14 mouse cellular contexts compared by ENCODE assay signal in the genomic region with DNA sequence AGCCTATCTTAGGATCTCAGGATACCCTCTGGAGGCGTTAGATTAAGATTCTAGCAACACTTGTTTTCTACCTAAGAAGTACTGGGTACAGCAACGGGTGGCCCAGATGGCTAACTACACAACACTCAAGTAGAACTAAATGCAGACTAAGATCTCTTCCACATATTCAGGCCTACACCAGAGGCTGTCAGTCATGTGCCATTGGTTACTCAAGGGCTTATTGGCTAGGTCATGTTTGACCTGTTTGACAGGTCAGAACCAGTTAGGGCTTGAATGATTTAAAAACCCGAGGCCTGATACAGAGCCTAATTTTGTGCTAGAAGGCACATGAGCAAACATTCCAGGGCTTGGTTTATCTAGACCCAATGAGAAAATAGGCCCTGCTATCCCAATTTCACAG. TPM values are rescaled to one million over a fixed set of nuclear protein-coding genes. Genes with fewer than 3 reads are reported as not detected.
DNase-seq lines count a peak whose midpoint lies in the region; ATAC-seq lines count a peak whose summit lies in the region.
"Had no signal": no experiment of that assay in that cellular context is flagged by ENCODE, and none has a peak within 500 bp of the region (broad histone marks: within the 10 kb centered on the region; RNA-seq: fewer than 3 reads in every experiment).

No protein-coding gene starts in this region.

- H3K36me3 ChIP-seq in hindbrain, embryonic 12.5 days: peaks cover 6% of the 10 kb centered on the region; the same call in 1 of the 2 replicates
- H3K36me3 ChIP-seq in hindbrain, embryonic 11.5 days (ENCODE audit: control insufficient read depth, insufficient read depth, low read length): no peaks in the 10 kb centered on the region
- no peaks in the 10 kb centered on the region for H3K36me3 ChIP-seq in midbrain, embryonic 13.5 days
- peaks cover 57% of the 10 kb centered on the region for H3K36me3 ChIP-seq in midbrain, embryonic 10.5 days
- no peaks in the 10 kb centered on the region for H3K36me3 ChIP-seq in midbrain, embryonic 15.5 days (replicated peaks)
- no peaks in the 10 kb centered on the region for H3K36me3 ChIP-seq in stomach, embryonic 16.5 days (ENCODE audit: control insufficient read depth, insufficient read depth, low read length)
- H3K36me3 ChIP-seq: kidney, embryonic 15.5 days had no signal

- no peaks in the 10 kb centered on the region for H3K27me3 ChIP-seq in hindbrain, embryonic 12.5 days
- no peaks in the 10 kb centered on the region for H3K27me3 ChIP-seq in hindbrain, embryonic 11.5 days (ENCODE audit: control insufficient read depth, insufficient read depth, low read length)
- 0 out of 2 replicates have a peak, but pooled peaks cover 6% of the 10 kb centered on the region for H3K27me3 ChIP-seq in midbrain, embryonic 13.5 days
- H3K27me3 ChIP-seq in midbrain, embryonic 10.5 days (ENCODE audit: low read depth, poor library complexity, severe bottlenecking): no peaks in the 10 kb centered on the region
- H3K27me3 ChIP-seq in midbrain, embryonic 15.5 days (replicated peaks): no peaks in the 10 kb centered on the region
- H3K27me3 ChIP-seq in stomach, embryonic 16.5 days (ENCODE audit: control insufficient read depth, insufficient read depth, low read length): no peaks in the 10 kb centered on the region
- H3K27me3 ChIP-seq: kidney, embryonic 15.5 days had no signal

- H3K9me3 ChIP-seq in hindbrain, embryonic 12.5 days (replicated peaks): no peaks in the 10 kb centered on the region
- no peaks in the 10 kb centered on the region for H3K9me3 ChIP-seq in hindbrain, embryonic 11.5 days (ENCODE audit: control insufficient read depth, low read length)
- no peaks in the 10 kb centered on the region for H3K9me3 ChIP-seq in midbrain, embryonic 13.5 days
- H3K9me3 ChIP-seq in midbrain, embryonic 10.5 days (replicated peaks): no peaks in the 10 kb centered on the region
- no peaks in the 10 kb centered on the region for H3K9me3 ChIP-seq in midbrain, embryonic 15.5 days
- no peaks in the 10 kb centered on the region for H3K9me3 ChIP-seq in stomach, embryonic 16.5 days (replicated peaks; ENCODE audit: control insufficient read depth, low read length)
- H3K9me3 ChIP-seq: hindbrain, embryonic 10.5 days; kidney, embryonic 15.5 days had no signal

- H3K4me3 ChIP-seq in hindbrain, embryonic 12.5 days: no peak overlapping the region
- H3K4me3 ChIP-seq in hindbrain, embryonic 11.5 days (ENCODE audit: low read depth, low read length): no peak overlapping the region
- H3K4me3 ChIP-seq in midbrain, embryonic 13.5 days (replicated peaks): no peak overlapping the region
- no peak overlapping the region for H3K4me3 ChIP-seq in midbrain, embryonic 10.5 days
- no peak overlapping the region for H3K4me3 ChIP-seq in midbrain, embryonic 15.5 days
- no peak overlapping the region for H3K4me3 ChIP-seq in stomach, embryonic 16.5 days (replicated peaks; ENCODE audit: low read length)
- H3K4me3 ChIP-seq: heart, adult 2 months; hindbrain, embryonic 10.5 days; kidney, embryonic 15.5 days had no signal

- H3K27ac ChIP-seq in hindbrain, embryonic 12.5 days: no peak overlapping the region
- H3K27ac ChIP-seq in hindbrain, embryonic 11.5 days (ENCODE audit: low read depth, low read length): no peak overlapping the region
- H3K27ac ChIP-seq in midbrain, embryonic 13.5 days: no peak overlapping the region
- H3K27ac ChIP-seq in midbrain, embryonic 10.5 days (replicated peaks): no peak overlapping the region
- no peak overlapping the region for H3K27ac ChIP-seq in midbrain, embryonic 15.5 days
- no peak overlapping the region for H3K27ac ChIP-seq in stomach, embryonic 16.5 days (ENCODE audit: low read length)
- H3K27ac ChIP-seq: heart, adult 2 months; kidney, embryonic 15.5 days had no signal

- no peaks in the 10 kb centered on the region for H3K4me1 ChIP-seq in hindbrain, embryonic 12.5 days
- no peaks in the 10 kb centered on the region for H3K4me1 ChIP-seq in hindbrain, embryonic 11.5 days (replicated peaks; ENCODE audit: control insufficient read depth, insufficient read depth, low read length)
- peaks cover 18% of the 10 kb centered on the region for H3K4me1 ChIP-seq in midbrain, embryonic 13.5 days (replicated peaks)
- H3K4me1 ChIP-seq in midbrain, embryonic 10.5 days: peaks cover 16% of the 10 kb centered on the region
- 0 out of 2 replicates have a peak, but pooled peaks cover 6% of the 10 kb centered on the region for H3K4me1 ChIP-seq in midbrain, embryonic 15.5 days
- 0 out of 2 replicates have a peak, but pooled peaks cover 7% of the 10 kb centered on the region for H3K4me1 ChIP-seq in stomach, embryonic 16.5 days (ENCODE audit: control insufficient read depth, insufficient read depth, low read length)

- WGBS in hindbrain, embryonic 12.5 days: 85% methylated on average over 3 of the region's 3 CpGs
- 93% methylated on average over 3 of the region's 3 CpGs for WGBS in hindbrain, embryonic 11.5 days
- WGBS in midbrain, embryonic 13.5 days: 86% methylated on average over 3 of the region's 3 CpGs
- WGBS in midbrain, embryonic 10.5 days: 87% methylated on average over 3 of the region's 3 CpGs
- 80% methylated on average over 3 of the region's 3 CpGs for WGBS in midbrain, embryonic 15.5 days
- 66% methylated on average over 3 of the region's 3 CpGs for WGBS in stomach, embryonic 16.5 days

- DNase-seq in hindbrain, embryonic 11.5 days (ENCODE audit: low spot score): no peak
- no peak for DNase-seq in midbrain, embryonic 10.5 days (ENCODE audit: low spot score)
- DNase-seq in layer of hippocampus, postnatal 25 days (ENCODE audit: extremely low spot score in 1 of 2, low spot score in 1 of 2): no peak

- H3K4me2 ChIP-seq in hindbrain, embryonic 12.5 days (replicated peaks): no peak overlapping the region
- H3K4me2 ChIP-seq in hindbrain, embryonic 11.5 days (replicated peaks; ENCODE audit: low read depth, low read length): no peak overlapping the region
- no peak overlapping the region for H3K4me2 ChIP-seq in midbrain, embryonic 13.5 days (replicated peaks)
- no peak overlapping the region for H3K4me2 ChIP-seq in midbrain, embryonic 15.5 days
- no peak overlapping the region for H3K4me2 ChIP-seq in stomach, embryonic 16.5 days (ENCODE audit: low read depth, low read length)
- H3K4me2 ChIP-seq: kidney, embryonic 15.5 days; liver, embryonic 11.5 days had no signal

- peak; percentile 38; the same call in 1 of the 2 replicates for ATAC-seq in hindbrain, embryonic 12.5 days (ENCODE audit: low FRiP score)
- no peak for ATAC-seq in hindbrain, embryonic 11.5 days (ENCODE audit: low FRiP score)
- ATAC-seq in midbrain, embryonic 13.5 days: peak; percentile 38; the same call in 1 of the 2 replicates
- 0 out of 2 replicates have a peak, but pooled peaks have one; percentile 32 for ATAC-seq in midbrain, embryonic 15.5 days (replicated peaks)
- ATAC-seq in stomach, embryonic 16.5 days (ENCODE audit: insufficient read depth, low FRiP score): 0 out of 2 replicates have a peak, but pooled peaks have one; percentile 60

- H3K9ac ChIP-seq in hindbrain, embryonic 12.5 days: no peak overlapping the region
- H3K9ac ChIP-seq in hindbrain, embryonic 11.5 days (ENCODE audit: low read depth, low read length): no peak overlapping the region
- H3K9ac ChIP-seq in midbrain, embryonic 13.5 days (replicated peaks): no peak overlapping the region
- H3K9ac ChIP-seq in midbrain, embryonic 15.5 days: no peak overlapping the region
- H3K9ac ChIP-seq in stomach, embryonic 16.5 days (ENCODE audit: low read length): no peak overlapping the region
- H3K9ac ChIP-seq: kidney, embryonic 15.5 days had no signal

RNA-seq across cellular contexts. Expression of a gene that starts 25.5 kb away (rescaled TPM):
- polyA plus RNA-seq in hindbrain, embryonic 12.5 days (2016; fragmentation: Nextera tagmentation; extraction: Ambion mirVana): 0.08 and 0.12 TPM in 2 replicates
- 0.19 and 0.20 TPM in 2 replicates for polyA plus RNA-seq in hindbrain, embryonic 11.5 days (2014; fragmentation: Nextera tagmentation; extraction: Ambion mirVana)
- 0.77 and 1.3 TPM in 2 replicates for polyA plus RNA-seq in midbrain, embryonic 13.5 days (2015; fragmentation: Nextera tagmentation; extraction: Ambion mirVana)
- 0.07 and 0.12 TPM in 2 replicates for polyA plus RNA-seq in midbrain, embryonic 10.5 days (2016; fragmentation: Nextera tagmentation; extraction: Ambion mirVana)
- 0.58 and 1.0 TPM in 2 replicates for polyA plus RNA-seq in midbrain, embryonic 15.5 days (2015; fragmentation: Nextera tagmentation; extraction: Ambion mirVana)
- 0.49 and 1.5 TPM in 2 replicates for polyA plus RNA-seq in stomach, embryonic 16.5 days (2015; fragmentation: Nextera tagmentation; extraction: Ambion mirVana)
- total RNA-seq in layer of hippocampus, postnatal 25 days (2021): not detected
- total RNA-seq: heart, adult 2 months; layer of hippocampus, postnatal 10 days had no signal
- polyA plus RNA-seq: heart, embryonic 16.5 days; limb, embryonic 11.5 days had no signal
